Mouse (Mus musculus): ENCODE measurements around the gene Trim2.

The Trim2 gene

DNA sequence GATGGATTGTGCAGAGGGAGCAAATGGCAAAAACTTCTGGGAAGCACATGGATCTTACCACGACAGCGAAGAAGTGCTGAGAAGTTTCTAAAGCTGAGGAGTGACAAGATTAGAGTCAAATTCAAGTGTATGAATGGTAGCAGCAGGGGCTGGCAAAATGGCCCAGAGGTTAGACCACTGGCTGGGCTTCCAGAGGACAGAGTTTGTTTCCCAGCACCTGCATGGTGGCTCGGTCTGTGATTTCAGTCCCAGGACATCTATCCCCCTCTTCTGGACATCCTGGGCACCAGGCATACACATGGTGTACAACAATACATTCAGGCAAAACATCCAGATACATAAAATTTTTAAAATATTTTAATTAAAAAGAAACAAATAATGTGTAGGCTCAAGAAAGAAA lies 156.8 kb downstream of the Trim2 start:
- no peak for DNase-seq (ENCODE audit: low read depth, low spot score)

- DNase-seq (ENCODE audit: low read depth, low spot score): no peak
Observed at GRCm38 (mm10) chr3:84140947-84141346, 165.7 kb downstream of the Trim2 start.

DNA sequence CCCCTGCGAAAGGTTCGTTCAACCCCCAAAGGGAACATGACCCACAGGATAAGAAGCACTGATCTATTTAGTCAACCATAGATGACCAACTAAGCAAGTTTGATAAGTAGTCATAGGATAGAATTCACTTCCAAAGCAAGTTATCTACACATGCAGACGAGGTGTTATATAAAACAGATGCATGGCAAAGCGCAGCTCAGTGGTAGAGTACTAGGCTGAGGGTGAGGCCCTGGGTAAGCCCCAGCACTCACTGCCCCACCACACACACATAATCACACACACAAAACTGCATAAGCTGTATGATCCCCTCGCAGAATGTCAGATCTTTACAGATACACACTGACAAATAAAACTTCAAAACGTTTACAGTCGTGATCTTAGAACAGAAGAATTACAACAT lies 170.2 kb downstream of the Trim2 start:
- DNase-seq (ENCODE audit: low read depth, low spot score): no peak

DNA sequence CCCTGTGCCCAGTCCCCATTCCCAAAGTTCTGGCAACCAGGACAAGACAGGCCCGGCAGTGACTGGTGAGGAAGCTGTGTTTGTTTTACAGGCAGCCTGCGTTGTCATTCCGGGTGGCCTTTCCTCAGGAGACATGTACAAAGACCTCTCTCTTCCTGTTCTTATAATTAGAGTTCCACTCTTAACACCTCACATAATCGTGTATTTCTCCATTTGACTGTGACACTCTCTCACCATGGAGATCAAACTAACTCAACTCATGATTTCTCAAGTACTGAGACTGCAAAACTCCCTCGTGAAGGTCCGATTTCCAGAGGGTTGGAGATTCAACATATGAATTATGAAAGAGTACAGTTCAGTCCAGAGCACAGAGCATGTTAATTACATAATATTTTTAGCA lies 170.7 kb downstream of the Trim2 start:
- DNase-seq (ENCODE audit: low read depth, low spot score): no peak

- DNase-seq (ENCODE audit: low read depth, low spot score): no peak
Observed at GRCm38 (mm10) chr3:84135387-84135786, 171.3 kb downstream of the Trim2 start.

GRCm38 (mm10) chr3:84131369-84131768 lies 175.3 kb downstream of the Trim2 start:
- no peak for DNase-seq (ENCODE audit: low read depth, low spot score)

DNA sequence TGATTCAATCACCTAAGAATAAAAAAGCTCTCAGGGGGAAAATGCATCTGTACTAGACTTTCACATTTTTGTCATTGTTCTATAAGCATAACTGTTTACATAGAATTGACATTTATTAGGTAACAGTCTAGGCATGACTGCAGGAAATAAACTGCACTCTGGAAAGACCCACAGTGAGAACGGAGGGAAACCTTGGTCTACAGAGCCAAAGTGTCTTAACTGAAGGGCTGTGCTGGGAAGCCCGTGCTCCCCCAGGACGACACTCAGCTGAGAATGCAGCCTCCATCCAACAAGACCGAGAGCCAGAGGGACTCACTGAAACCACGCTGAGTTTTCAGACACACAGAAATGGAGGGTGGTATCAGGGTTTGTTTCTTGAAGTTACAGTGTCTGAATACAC lies 175.9 kb downstream of the Trim2 start:
- no peak for DNase-seq (ENCODE audit: low read depth, low spot score)

DNA sequence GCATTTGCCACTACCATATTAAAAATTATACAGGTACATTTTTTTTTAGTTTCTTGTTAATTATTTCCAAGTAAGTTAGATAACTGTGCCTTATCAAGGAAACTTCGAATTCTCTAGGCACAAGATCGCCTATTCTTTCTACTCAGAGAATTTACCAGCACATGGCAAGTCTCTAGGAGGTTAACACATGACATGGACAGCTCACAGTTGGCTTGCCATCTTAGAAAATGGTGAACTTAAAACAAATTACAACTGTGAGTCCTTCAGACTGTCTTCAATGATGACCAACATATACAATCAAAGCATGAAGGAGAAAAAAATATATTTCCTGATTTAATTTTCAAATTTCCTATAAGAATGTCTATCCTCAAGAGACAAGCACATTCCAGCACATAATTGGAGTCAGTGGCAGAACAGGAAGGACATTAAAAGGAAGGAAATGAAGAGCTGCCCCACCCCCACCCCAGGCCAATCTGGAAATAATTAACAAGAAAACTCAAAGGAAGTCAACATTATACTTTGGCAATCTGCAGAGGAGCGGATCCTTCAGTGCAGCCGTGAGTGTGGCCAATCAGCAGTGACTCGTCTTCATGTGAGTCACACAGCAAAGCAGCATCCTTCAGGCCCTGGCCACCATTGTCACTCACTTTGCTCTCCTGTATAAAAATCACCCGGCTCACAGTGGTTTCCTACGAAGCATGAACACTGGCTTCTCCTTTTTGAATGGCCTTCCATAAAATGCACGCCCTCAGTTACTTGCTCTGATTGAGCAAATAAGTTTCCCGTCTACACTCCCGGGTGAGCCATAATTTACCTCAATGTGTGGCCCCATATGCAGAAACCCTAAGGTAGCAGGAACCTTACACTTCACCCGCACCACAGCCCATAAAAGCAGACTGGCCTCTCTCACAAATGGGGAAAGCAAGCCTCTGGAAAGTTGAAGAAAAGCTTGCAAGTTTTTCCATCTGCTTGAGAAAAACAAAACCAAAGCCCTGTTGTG lies 177.5 kb downstream of the Trim2 start:
- DNase-seq (ENCODE audit: low read depth, low spot score): peak; percentile 36

GRCm38 (mm10) chr3:84127431-84127830 lies 179.2 kb downstream of the Trim2 start:
- DNase-seq (ENCODE audit: low read depth, low spot score): no peak

- DNase-seq (ENCODE audit: low read depth, low spot score): no peak
Observed at GRCm38 (mm10) chr3:84126721-84127120, 180.0 kb downstream of the Trim2 start.

DNA sequence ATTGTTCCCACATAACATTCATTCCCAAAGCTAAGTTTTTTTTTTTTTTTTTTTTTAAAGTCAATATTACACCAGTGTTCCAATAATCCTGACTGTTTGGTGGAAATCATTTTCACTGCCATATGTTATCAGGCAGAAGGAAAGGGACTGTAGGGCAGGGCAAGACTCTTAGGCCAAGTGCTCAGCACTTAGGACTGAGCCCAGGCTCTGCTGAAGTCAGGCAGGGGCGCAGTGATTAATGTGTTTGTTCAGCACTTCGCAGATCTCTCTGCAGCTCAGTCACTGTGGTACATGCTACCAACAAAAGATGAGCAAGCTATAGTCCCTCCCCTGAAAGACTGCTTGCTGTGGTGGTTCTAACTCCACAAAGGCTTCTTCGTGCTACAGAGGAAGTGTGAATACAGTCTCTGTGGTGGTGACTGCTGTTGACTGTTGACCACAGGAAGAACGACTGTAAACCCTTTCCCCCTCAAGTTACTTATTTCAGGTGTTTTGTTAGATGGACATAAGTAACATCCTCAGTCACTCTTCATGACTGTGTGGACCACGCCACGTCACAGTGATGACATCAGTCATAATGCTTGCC lies 180.9 kb downstream of the Trim2 start:
- no peak for DNase-seq (ENCODE audit: low read depth, low spot score)

GRCm38 (mm10) chr3:84123461-84123860 lies 183.2 kb downstream of the Trim2 start:
- DNase-seq (ENCODE audit: low read depth, low spot score): no peak

DNA sequence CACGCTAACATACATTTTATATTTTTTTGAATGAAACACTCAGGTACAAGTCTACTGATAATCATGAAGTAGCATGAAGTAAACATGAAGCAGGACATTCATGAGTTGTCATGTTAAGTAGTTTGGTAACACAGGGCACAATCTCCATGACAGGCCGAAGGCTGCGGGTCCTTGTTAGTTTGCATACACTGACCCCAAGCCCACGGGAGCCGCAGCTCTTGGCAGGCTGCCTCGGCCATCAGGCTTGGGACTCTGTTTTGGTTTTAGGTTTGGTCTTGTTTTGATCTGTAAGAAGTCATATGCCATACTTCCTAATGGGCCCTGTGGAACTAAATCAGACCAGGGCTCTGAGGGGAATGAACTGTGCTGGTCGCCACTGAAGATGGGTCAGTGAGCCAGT lies 188.0 kb downstream of the Trim2 start:
- no peak for DNase-seq (ENCODE audit: low read depth, low spot score)

- DNase-seq (ENCODE audit: low read depth, low spot score): no peak
Observed at GRCm38 (mm10) chr3:84118178-84118577, 188.5 kb downstream of the Trim2 start.
